Mouse (Mus musculus): Measurements from ENCODE around the gene Apobec4.
"Not testable (repeated sequence)": the region's sequence is repeated elsewhere in the genome, so short reads cannot be mapped to it uniquely, and the experiment has no call there.

The Apobec4 gene

GRCm38 (mm10) chr1:152749276-152749675, 1.1 kb upstream of the Apobec4 start:
- in situ Hi-C loops (cut with MboI; ENCODE audit: low pct_unique_long_range_greater_than_20kb in 1 of 2, low sequenced_read_pairs in 2 of 2, unreplicated experiment in 1 of 2): loop anchor here (5.0 to 10.0 kb wide), 2 partner anchors 124 to 222 kb away; no protein-coding TSS in a partner anchor

DNA sequence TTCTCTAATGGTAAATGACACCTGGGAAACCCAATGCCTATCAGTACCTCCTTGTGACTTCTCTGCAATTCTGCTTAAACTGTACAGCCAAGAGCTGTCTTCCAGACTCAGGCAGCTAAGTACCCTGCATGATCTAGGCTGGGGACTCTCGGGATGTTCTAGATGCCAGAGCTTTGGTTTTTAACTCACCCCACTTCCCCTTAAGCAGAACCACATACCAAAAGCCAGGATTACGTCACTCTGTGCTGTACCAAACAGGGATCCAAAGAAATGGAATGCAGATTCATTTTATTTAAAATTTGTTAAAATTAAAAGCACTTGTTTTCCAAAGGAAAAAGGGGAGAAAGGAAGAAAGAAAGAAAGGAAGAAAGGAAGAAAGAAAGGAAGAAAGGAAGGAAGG, 11.4 kb downstream of the Apobec4 start:
- in situ Hi-C loops (cut with MboI; ENCODE audit: low pct_unique_long_range_greater_than_20kb in 1 of 2, low sequenced_read_pairs in 2 of 2, unreplicated experiment in 1 of 2): no loop called here

DNA sequence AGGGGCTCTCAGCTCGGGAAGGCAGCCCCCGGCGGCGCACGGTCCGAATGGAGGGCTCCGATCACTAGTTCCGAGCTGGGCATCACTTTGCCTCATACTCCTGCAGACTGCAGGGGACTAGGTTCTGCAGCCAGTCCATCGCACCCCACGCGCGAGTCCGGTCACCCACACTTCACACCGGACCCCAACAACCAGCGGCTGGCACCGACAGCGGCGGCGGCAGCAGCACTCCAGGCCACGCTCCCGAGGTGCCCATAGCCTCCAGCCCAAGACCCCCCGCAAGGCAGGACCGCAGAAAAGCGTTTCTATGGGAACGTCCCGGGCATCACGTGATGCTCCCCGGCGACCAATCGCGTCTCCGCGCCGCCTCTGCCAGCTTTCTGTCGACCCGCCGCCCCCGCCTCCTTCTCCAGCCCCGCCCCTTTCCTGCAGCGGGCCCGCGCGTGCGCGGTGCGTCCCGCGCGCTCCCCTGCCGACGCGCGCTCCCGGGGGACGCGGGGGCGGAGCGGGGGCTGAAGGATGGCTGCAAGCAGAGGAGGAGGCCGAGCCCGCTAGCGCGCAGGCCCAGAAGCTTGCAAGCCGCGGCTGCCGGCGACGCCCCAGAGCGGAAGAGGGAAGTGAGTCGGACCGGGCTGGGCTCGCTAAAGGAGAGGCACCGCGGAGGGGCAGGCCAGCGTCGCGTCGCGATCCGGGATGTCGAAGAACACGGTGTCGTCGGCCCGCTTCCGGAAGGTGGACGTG, 15.9 kb downstream of the Apobec4 start, which contains the start of the genes Rgl1 and Arpc5:
Gene Rgl1, minus strand, starts transcription at position 320 of the 741 bp plus-strand sequence.
Gene Arpc5, plus strand, starts transcription at position 511 of the 741 bp plus-strand sequence.
- in situ Hi-C loops (cut with MboI; ENCODE audit: low pct_unique_long_range_greater_than_20kb in 1 of 2, low sequenced_read_pairs in 2 of 2, unreplicated experiment in 1 of 2): no loop called here

- in situ Hi-C loops (cut with MboI; ENCODE audit: low pct_unique_long_range_greater_than_20kb in 1 of 2, low sequenced_read_pairs in 2 of 2, unreplicated experiment in 1 of 2): no loop called here
Observed at GRCm38 (mm10) chr1:152766804-152767748, 16.7 kb downstream of the Apobec4 start.

GRCm38 (mm10) chr1:152767749-152768488, 17.6 kb downstream of the Apobec4 start:
- in situ Hi-C loops (cut with MboI; ENCODE audit: low pct_unique_long_range_greater_than_20kb in 1 of 2, low sequenced_read_pairs in 2 of 2, unreplicated experiment in 1 of 2): no loop called here

- in situ Hi-C loops (cut with MboI; ENCODE audit: low pct_unique_long_range_greater_than_20kb in 1 of 2, low sequenced_read_pairs in 2 of 2, unreplicated experiment in 1 of 2): no loop called here
Observed at GRCm38 (mm10) chr1:152771016-152771415, 20.7 kb downstream of the Apobec4 start.

- in situ Hi-C loops (cut with MboI; ENCODE audit: low pct_unique_long_range_greater_than_20kb in 1 of 2, low sequenced_read_pairs in 2 of 2, unreplicated experiment in 1 of 2): not testable (repeated sequence)
Observed at GRCm38 (mm10) chr1:152774601-152775000, 24.2 kb downstream of the Apobec4 start.

DNA sequence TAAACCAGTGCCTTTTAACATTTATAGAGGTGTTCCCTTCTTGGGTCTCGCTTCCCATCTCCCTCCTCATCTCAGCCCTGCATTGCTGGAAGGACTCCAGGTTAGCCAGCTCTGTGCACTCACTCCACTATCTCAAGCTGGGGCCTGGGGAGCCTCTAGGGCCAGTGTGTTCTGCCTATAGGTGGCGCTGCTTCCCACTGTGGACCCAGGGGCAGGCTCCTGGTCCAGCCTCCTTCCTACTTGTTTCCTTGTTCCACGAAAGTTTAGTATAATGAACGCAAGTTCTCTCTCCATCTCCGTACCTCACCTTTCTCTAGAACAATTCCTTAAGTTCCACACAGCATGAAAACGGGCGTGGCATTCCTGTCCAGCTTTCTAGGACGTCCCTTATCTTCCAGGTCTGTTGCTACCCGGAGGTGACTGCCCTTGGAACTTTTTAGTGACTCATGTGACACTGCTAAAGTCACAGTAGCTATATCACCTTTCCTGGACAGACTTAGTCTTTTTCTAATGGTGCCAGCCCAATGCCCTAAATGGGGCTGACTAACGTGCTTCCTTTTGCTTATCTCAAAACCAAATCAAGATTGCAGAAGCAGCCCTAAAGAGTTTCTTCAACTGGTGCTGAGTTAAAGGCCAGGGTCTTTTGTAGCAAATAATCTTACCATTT, 28.9 kb downstream of the Apobec4 start:
- in situ Hi-C loops (cut with MboI; ENCODE audit: low pct_unique_long_range_greater_than_20kb in 1 of 2, low sequenced_read_pairs in 2 of 2, unreplicated experiment in 1 of 2): loop anchor here in 1 of 2 experiments (25.0 kb wide), 2 partner anchors 258 to 608 kb away; no protein-coding TSS in a partner anchor

- in situ Hi-C loops (cut with MboI; ENCODE audit: low pct_unique_long_range_greater_than_20kb in 1 of 2, low sequenced_read_pairs in 2 of 2, unreplicated experiment in 1 of 2): loop anchor here in 1 of 2 experiments (25.0 kb wide), 2 partner anchors 253 to 603 kb away; no protein-coding TSS in a partner anchor
Observed at GRCm38 (mm10) chr1:152784620-152785019, 34.3 kb downstream of the Apobec4 start.

GRCm38 (mm10) chr1:152785446-152785845, 35.1 kb downstream of the Apobec4 start:
- in situ Hi-C loops (cut with MboI; ENCODE audit: low pct_unique_long_range_greater_than_20kb in 1 of 2, low sequenced_read_pairs in 2 of 2, unreplicated experiment in 1 of 2): loop anchor here in 1 of 2 experiments (25.0 kb wide), 2 partner anchors 252 to 602 kb away; no protein-coding TSS in a partner anchor

GRCm38 (mm10) chr1:152786953-152787352, 36.6 kb downstream of the Apobec4 start:
- in situ Hi-C loops (cut with MboI; ENCODE audit: low pct_unique_long_range_greater_than_20kb in 1 of 2, low sequenced_read_pairs in 2 of 2, unreplicated experiment in 1 of 2): loop anchor here in 1 of 2 experiments (25.0 kb wide), 2 partner anchors 250 to 600 kb away; no protein-coding TSS in a partner anchor

- in situ Hi-C loops (cut with MboI; ENCODE audit: low pct_unique_long_range_greater_than_20kb in 1 of 2, low sequenced_read_pairs in 2 of 2, unreplicated experiment in 1 of 2): loop anchor here in 1 of 2 experiments (25.0 kb wide), 2 partner anchors 249 to 599 kb away; no protein-coding TSS in a partner anchor
Observed at GRCm38 (mm10) chr1:152788121-152788660, 37.8 kb downstream of the Apobec4 start.

GRCm38 (mm10) chr1:152790254-152790653, 39.9 kb downstream of the Apobec4 start:
- in situ Hi-C loops (cut with MboI; ENCODE audit: low pct_unique_long_range_greater_than_20kb in 1 of 2, low sequenced_read_pairs in 2 of 2, unreplicated experiment in 1 of 2): loop anchor here (5.0 to 25.0 kb wide), 4 partner anchors 37 to 597 kb away; no protein-coding TSS in a partner anchor

DNA sequence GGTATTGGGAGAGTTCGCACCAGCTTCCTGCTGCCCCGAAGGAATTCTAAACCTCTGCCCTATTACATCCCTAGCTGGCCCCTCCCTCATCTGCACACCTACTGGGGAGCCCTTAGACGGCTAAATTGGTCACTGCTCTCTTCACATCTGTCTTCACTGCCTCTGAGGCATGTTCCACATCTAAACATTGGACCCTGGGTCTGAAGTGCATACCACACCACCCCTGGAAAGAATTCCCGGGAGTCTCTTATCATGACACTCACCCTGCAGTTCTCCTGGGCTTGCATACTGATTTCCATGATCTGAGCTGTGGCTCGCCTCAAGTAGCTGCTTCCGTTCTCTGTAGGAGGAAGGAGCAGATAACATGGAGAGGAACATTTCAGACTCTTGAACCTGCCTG, 40.5 kb downstream of the Apobec4 start:
- in situ Hi-C loops (cut with MboI; ENCODE audit: low pct_unique_long_range_greater_than_20kb in 1 of 2, low sequenced_read_pairs in 2 of 2, unreplicated experiment in 1 of 2): loop anchor here (5.0 to 25.0 kb wide), 4 partner anchors 36 to 596 kb away; no protein-coding TSS in a partner anchor

DNA sequence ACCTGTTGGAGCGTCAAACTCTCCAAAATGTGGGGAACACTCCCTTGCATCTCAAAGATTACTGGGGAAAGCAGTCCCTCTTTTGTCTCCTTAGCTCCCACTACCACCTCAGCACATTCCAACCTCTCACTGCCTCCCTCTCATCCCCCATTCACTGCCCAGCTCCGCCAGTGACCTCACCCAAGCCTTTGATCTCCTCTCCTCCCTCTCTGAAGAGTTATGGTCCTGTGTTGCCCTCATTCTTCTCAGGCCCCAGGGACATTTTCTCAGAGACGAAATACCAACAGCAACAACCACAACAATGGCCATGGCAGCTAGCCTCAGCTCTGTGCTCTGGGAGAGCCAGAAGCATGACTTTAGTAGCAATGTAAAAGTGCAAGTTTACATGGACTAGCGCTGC, 40.9 kb downstream of the Apobec4 start:
- in situ Hi-C loops (cut with MboI; ENCODE audit: low pct_unique_long_range_greater_than_20kb in 1 of 2, low sequenced_read_pairs in 2 of 2, unreplicated experiment in 1 of 2): loop anchor here (5.0 to 25.0 kb wide), 4 partner anchors 36 to 596 kb away; no protein-coding TSS in a partner anchor

- in situ Hi-C loops (cut with MboI; ENCODE audit: low pct_unique_long_range_greater_than_20kb in 1 of 2, low sequenced_read_pairs in 2 of 2, unreplicated experiment in 1 of 2): loop anchor here (5.0 to 25.0 kb wide), 4 partner anchors 34 to 594 kb away; no protein-coding TSS in a partner anchor
Observed at GRCm38 (mm10) chr1:152792736-152793494, 42.6 kb downstream of the Apobec4 start.
